Mouse (Mus musculus) embryonic facial prominence, embryonic 12.5 days (tissue): ENCODE measurements at regions not wholly inside any gene's neighbourhood (a gene's known extent, or its start where the extent isn't known, plus 50 kb on each side); places are given as distances from the start of the nearest gene placed in this dataset.

Source experiments
- ATAC-seq: fragments of 200-750 bp; cut with Nextera tagmentation; 2 replicates; pipeline ENCODE4 v1.8.0; 2017; ENCODE audit not compliant: insufficient number of reproducible peaks, insufficient read depth, low FRiP score, low TSS enrichment
- H3K27ac ChIP-seq: fragments of 300-500 bp; sonication (generic); 2 replicates; pipeline ENCODE4 v1.5.1; 2016; ENCODE audit warnings: mild to moderate bottlenecking
- H3K27me3 ChIP-seq: fragments of 300-500 bp; sonication (generic); 2 replicates; pipeline ENCODE4 v1.6.1; 2016; ENCODE audit warnings: mild to moderate bottlenecking, moderate library complexity
- H3K36me3 ChIP-seq: fragments of 300-500 bp; sonication (generic); 2 replicates; pipeline ENCODE4 v1.6.1; 2016; ENCODE audit warnings: mild to moderate bottlenecking
- H3K4me1 ChIP-seq: fragments of 300-500 bp; sonication (generic); 2 replicates; pipeline ENCODE4 v1.6.1; 2016
- H3K4me2 ChIP-seq: fragments of 300-500 bp; sonication (generic); replicated peaks from 2 replicates; pipeline ENCODE4 v1.6.1; 2016; ENCODE audit warnings: mild to moderate bottlenecking, moderate library complexity
- H3K4me3 ChIP-seq: fragments of 300-500 bp; sonication (generic); 2 replicates; pipeline ENCODE4 v1.5.1; 2016; ENCODE audit warnings: mild to moderate bottlenecking
- H3K9ac ChIP-seq: fragments of 300-500 bp; sonication (generic); 2 replicates; pipeline ENCODE4 v1.6.1; 2016; ENCODE audit warnings: mild to moderate bottlenecking, moderate library complexity
- H3K9me3 ChIP-seq: fragments of 300-500 bp; sonication (generic); 2 replicates; pipeline ENCODE4 v1.6.1; 2016; ENCODE audit warnings: mild to moderate bottlenecking, moderate library complexity
- WGBS: fragments of 180-500 bp; shearing (Covaris S2); methylation state at CpG from one replicate; pipeline ENCODE4 v1.1.7; 2016; 5-methylcytosine and 5-hydroxymethylcytosine counted together

DNA sequence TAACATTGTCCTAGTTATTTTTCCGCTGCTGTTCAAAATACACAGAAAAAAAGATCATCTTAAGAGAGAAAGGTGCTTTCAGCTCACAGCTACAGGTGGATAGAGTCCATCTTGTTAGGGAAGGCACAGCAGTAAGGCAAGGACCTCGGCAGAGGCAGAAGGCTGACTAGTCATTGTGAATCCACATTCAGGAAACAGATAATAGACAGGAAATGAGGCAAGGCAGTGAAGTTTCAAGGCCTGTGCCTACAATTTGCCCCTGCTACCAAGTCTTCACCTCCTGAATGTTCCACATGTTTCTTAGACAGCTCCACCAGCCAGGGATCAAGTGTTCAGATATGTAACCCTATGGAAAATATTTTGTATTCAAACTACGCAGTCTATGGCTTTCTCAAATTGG lies 122.0 kb upstream of the Spaca1 start:
- WGBS: 59% methylated on average over 3 of the region's 3 CpGs
- Histone ChIP-seq H3K9ac (no peak overlapping the region), H3K36me3 (no peaks in the 10 kb centered on the region), H3K4me3 (no peak overlapping the region), H3K27me3 (no peaks in the 10 kb centered on the region), H3K27ac (no peak overlapping the region), H3K9me3 (no peaks in the 10 kb centered on the region), H3K4me1 (no peaks in the 10 kb centered on the region), H3K4me2 (no peak overlapping the region)
- no peak for ATAC-seq

DNA sequence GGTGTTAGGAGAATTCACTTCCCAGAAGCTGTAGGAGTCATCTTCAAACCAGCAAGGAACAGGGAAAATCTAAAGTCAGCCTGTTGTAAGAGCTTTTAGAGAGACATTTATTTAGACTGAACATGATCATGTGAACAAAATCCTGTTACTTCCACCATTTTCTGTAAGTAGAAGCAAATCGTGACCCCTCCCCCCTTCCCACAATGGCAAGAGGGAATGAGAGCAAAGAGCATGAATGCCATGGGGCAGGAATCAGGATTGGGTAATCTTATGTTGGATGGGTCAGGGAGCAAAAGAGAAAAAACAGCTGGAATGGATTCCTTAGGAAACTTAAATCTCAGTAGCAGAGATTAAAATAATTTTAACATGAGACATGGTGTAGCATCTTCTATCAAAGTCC lies 127.4 kb upstream of the Spaca1 start:
- Histone ChIP-seq H3K9me3 (no peaks in the 10 kb centered on the region), H3K9ac (no peak overlapping the region), H3K27me3 (no peaks in the 10 kb centered on the region), H3K36me3 (no peaks in the 10 kb centered on the region), H3K4me1 (no peaks in the 10 kb centered on the region), H3K4me3 (no peak overlapping the region), H3K4me2 (no peak overlapping the region), H3K27ac (no peak overlapping the region)
- ATAC-seq: no peak
- WGBS: 71% methylated on average over 1 of the region's 1 CpGs

DNA sequence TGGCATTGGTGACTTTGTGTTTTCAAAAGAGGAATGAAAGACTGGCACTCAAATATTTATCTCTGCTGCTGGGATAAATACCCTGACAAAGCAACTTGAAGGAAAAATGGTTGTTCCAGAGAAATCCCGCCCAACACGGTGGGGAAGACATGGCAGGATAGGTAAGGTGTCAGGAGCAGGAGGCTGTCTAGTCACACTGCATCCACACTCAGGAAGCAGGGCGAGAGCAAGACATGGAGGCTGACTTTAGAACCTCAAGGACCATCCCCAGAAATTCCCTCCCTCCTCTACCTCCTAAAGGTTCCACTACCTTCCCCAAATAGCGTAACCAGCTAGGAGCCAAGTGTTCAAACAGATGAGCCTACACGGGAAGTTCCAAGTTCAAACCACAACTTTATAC lies 136.5 kb upstream of the Spaca1 start:
- Histone ChIP-seq H3K27ac (no peak overlapping the region), H3K9me3 (no peaks in the 10 kb centered on the region), H3K4me2 (no peak overlapping the region), H3K9ac (no peak overlapping the region), H3K4me3 (no peak overlapping the region), H3K4me1 (no peaks in the 10 kb centered on the region), H3K27me3 (no peaks in the 10 kb centered on the region), H3K36me3 (no peaks in the 10 kb centered on the region)
- 88% methylated on average over 5 of the region's 5 CpGs for WGBS
- no peak for ATAC-seq

DNA sequence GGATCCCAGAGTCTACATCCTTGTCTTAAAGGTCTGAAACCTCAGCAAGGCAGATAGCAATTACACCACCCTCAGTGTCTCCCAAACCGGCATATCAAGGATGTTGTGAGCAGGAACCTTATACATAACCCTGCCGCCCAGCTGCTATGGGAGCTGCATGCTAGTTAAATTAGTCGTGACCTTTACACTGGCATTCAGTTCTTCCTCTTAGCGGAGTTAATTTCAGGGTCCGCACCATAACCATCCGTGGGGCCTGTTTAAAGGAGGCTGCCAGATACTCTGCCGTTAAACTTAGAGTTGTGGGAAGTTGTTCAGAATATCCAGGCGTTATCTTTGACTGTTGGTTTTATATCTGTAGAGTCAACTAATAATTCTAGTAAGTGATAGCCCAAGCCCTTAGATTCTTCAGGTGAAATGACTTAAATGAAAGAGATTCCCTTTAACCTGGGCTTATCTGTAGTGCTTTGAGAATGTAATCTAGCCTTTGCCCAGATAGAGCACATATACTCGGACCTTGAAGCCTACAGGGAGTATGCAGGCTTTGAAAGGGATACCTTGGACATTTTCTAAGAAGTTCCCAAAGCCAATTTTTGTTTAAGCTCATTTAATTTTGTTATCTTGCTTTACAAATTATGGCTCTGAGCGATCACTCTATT lies 153.3 kb upstream of the Spaca1 start:
- H3K4me2 ChIP-seq: no peak overlapping the region
- no peak overlapping the region for H3K9ac ChIP-seq
- H3K36me3 ChIP-seq: no peaks in the 10 kb centered on the region
- no peaks in the 10 kb centered on the region for H3K27me3 ChIP-seq
- WGBS: 72% methylated on average over 10 of the region's 10 CpGs
- H3K4me1 ChIP-seq: no peaks in the 10 kb centered on the region
- no peak overlapping the region for H3K27ac ChIP-seq
- H3K9me3 ChIP-seq: no peaks in the 10 kb centered on the region
- no peak overlapping the region for H3K4me3 ChIP-seq
- ATAC-seq: no peak

DNA sequence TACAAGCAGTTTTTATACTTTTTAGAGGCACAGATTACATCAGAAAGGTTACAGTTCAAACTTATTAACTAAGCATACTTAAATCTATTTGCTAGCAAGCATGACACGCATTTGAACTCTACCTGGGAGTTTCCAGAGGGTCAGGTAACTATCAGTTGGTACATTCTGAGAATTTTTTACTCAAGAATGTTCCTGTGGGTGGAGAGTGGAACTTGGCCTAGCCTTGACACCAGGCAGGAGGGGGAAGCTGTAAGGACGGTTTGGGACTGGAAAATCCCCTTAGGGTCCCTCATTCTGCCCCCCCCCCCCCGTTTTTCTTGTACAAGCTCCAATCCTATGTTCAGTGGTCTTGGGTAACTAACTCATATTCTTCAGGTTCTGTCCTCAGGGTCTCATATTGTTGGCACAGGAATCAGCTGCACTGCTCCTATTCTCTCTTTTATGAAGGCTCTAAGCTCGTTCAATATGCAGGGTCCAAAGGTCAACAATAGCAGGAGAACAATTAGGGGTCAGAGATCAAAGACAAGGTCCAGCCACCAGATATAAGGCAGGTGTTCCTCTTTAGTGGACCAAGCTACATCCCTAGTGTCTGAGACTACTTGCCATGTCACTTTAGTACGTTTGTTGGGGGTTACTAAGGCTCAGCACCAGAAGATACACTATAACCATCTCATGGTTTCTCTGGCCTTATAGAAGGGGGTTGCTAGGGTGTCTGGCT lies 159.3 kb upstream of the Spaca1 start:
- Histone ChIP-seq H3K9me3 (no peaks in the 10 kb centered on the region), H3K9ac (no peak overlapping the region), H3K27me3 (no peaks in the 10 kb centered on the region), H3K27ac (no peak overlapping the region), H3K4me3 (no peak overlapping the region), H3K4me1 (no peaks in the 10 kb centered on the region), H3K36me3 (no peaks in the 10 kb centered on the region), H3K4me2 (no peak overlapping the region)
- ATAC-seq: no peak
- WGBS: 52% methylated on average over 5 of the region's 5 CpGs

DNA sequence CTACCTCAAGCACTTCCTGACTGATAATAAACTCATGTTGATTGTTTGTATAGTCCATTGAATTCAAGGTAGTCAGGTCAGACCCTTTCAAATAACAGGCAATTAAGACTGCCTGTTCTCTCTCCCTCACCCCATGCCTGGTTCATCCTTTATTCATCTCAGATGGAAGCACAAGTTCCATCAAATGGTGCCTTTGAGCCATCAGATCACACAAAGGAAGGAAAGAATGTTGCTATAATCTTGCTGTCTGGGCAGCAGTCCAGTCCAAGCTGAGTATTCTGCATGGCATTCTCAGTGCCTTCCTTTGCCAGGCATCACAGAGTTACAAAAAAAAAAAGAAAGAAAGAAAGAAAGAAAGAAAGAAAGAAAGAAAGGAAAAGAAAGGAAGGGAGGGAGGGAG lies 163.7 kb upstream of the Spaca1 start:
- Histone ChIP-seq H3K27ac (no peak overlapping the region), H3K9ac (no peak overlapping the region), H3K4me1 (no peaks in the 10 kb centered on the region), H3K4me2 (no peak overlapping the region), H3K27me3 (no peaks in the 10 kb centered on the region), H3K4me3 (no peak overlapping the region), H3K9me3 (no peaks in the 10 kb centered on the region), H3K36me3 (no peaks in the 10 kb centered on the region)
- ATAC-seq: no peak

DNA sequence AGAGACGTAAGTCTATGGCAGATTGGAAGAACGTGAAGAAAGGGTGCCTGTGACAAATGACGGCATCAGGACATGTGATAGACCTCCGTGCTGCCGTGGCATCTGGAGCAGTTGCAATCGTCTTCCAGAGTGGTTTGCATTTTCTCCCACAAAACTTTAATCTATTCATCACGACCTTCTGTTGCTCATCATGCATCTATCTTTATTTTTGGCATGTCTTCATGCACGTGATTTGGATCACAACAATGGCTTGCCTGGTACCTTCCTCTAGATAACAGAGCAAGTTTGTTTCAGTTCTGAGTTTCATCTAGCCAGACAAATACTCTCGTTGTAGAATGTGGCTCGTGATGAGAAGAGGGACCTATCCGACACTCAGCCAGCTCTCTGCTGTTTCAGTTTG lies 164.4 kb upstream of the Spaca1 start:
- no peaks in the 10 kb centered on the region for H3K27me3 ChIP-seq
- H3K4me3 ChIP-seq: no peak overlapping the region
- no peak overlapping the region for H3K9ac ChIP-seq
- no peak overlapping the region for H3K27ac ChIP-seq
- no peak overlapping the region for H3K4me2 ChIP-seq
- H3K9me3 ChIP-seq: no peaks in the 10 kb centered on the region
- 71% methylated on average over 11 of the region's 11 CpGs for WGBS
- no peaks in the 10 kb centered on the region for H3K36me3 ChIP-seq
- H3K4me1 ChIP-seq: no peaks in the 10 kb centered on the region
- ATAC-seq: no peak

DNA sequence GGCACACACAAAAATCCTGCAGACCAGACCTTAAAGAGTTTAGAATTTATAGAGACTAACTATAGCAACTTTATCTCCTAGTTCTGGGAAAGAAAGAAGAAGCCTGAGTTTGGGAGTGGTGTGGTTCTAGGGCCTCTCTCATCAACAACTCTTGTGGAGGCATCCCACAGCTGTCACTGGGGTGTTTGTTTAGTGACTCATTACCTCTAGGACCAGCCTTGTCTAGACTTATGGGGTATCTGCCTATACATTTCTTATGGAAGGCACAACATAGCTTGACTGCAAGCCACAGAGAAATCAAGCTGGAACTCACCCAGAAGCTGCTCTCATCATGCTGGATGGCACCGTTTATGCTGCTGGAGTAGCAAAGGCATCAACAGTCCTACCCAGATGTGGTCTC lies 171.9 kb upstream of the Spaca1 start:
- 86% methylated on average over 1 of the region's 1 CpGs for WGBS
- no peaks in the 10 kb centered on the region for H3K4me1 ChIP-seq
- H3K27me3 ChIP-seq: no peaks in the 10 kb centered on the region
- no peaks in the 10 kb centered on the region for H3K9me3 ChIP-seq
- H3K4me3 ChIP-seq: no peak overlapping the region
- no peak for ATAC-seq
- no peak overlapping the region for H3K9ac ChIP-seq
- no peaks in the 10 kb centered on the region for H3K36me3 ChIP-seq
- H3K27ac ChIP-seq: no peak overlapping the region
- H3K4me2 ChIP-seq: no peak overlapping the region

DNA sequence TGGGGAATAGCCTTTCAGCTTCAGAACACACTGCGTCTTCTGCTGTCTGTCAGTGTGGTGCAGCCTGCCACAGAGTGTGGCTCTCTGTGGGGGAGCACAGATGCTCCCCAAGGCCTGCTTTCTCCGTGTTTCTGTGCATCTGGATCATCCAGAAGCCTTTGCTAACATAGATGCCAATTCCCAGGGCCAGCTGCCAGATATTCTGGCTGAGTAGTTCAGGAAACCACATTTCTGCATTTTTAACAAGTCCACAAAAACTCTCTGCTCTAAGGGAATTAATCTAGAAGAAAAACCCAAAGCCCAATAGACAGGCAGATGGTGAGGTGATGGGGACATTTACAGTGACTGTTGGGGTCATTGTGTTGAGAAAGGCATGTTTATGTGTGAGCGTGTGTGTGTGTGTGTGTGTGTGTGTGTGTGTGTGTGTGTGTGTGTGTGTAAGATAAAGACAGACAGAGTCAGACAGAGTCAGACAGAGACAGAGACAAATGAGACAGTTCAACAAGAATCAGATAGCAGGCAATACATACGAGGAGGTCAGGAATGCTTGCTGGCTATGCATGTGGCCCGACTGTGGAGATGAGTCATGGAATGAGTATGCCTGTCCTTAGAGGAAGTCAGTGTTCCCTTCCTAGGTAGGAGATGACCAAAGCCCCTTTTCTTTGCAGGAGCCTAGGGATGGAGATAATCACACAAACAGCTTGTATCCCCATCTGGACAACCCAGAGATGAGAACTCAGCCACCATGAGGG lies 176.3 kb upstream of the Spaca1 start:
- WGBS: 56% methylated on average over 5 of the region's 5 CpGs
- H3K4me2 ChIP-seq: no peak overlapping the region
- H3K36me3 ChIP-seq: no peaks in the 10 kb centered on the region
- H3K9me3 ChIP-seq: no peaks in the 10 kb centered on the region
- no peak overlapping the region for H3K9ac ChIP-seq
- H3K4me3 ChIP-seq: no peak overlapping the region
- H3K27me3 ChIP-seq: no peaks in the 10 kb centered on the region
- H3K4me1 ChIP-seq: no peaks in the 10 kb centered on the region
- H3K27ac ChIP-seq: no peak overlapping the region
- no peak for ATAC-seq

DNA sequence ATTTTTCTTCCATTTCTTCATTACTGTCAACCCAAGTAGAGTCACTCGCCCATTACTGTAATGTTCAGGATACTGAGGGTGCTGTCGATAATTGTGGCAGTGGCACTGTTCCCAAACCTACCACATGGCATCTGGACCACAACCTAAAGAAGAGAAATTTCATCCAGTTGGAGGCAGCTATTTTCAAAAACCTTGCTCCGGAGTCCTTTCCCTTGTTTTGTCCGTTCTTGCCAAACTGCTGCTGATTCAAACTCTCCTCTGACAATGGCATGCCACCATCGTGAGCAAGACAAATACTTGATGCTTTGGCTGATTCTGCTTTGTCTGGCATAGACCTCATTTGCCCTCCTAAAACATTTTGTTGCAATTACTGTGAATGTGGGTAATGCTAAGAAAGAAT lies 176.9 kb upstream of the Spaca1 start:
- Histone ChIP-seq H3K4me3 (no peak overlapping the region), H3K9ac (no peak overlapping the region), H3K36me3 (no peaks in the 10 kb centered on the region), H3K27ac (no peak overlapping the region), H3K4me1 (no peaks in the 10 kb centered on the region), H3K27me3 (no peaks in the 10 kb centered on the region), H3K4me2 (no peak overlapping the region), H3K9me3 (no peaks in the 10 kb centered on the region)
- WGBS: 88% methylated on average over 5 of the region's 5 CpGs
- ATAC-seq: no peak

DNA sequence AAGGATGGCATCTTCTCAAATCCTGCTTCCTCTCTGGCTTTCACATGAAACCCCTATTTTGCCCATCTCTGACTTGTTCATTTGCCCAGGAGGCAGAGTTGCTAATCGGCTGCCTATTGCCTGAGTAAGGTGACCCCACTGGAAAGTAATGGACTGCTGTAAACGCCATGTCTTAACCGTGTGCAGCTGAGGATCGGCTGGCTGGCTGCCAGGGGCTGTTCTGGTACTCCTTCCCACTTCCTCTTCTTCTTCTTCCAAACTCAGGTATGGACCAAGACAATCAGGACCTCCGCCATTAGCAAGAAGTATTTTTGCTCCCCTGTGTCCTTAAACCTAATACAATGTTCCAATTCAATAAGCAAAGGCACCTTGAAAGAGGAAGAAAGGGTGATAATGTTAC lies 177.6 kb upstream of the Spaca1 start:
- Histone ChIP-seq H3K4me1 (no peaks in the 10 kb centered on the region), H3K4me2 (no peak overlapping the region), H3K4me3 (no peak overlapping the region), H3K27me3 (no peaks in the 10 kb centered on the region), H3K9me3 (no peaks in the 10 kb centered on the region), H3K9ac (no peak overlapping the region), H3K27ac (no peak overlapping the region), H3K36me3 (no peaks in the 10 kb centered on the region)
- WGBS: 59% methylated on average over 5 of the region's 5 CpGs
- ATAC-seq: no peak

DNA sequence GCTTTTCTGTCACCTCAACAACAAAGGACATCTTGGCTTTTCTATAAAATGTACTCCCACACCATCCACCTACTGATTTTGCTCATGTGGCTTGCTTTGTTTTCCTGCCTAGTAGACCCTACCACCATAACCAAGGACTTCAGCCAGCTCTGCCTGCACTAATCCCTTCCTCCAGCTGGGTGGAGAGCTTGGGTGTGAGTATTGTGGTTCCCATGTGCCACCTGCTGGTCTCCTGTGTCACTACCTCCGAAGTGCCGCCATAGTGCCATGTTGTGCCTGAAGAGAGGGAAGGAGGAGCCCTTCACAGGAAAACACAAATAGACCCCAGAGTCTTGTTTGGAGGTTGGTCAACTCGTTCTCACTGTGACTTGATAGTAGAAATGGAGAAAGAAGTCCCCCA lies 181.3 kb upstream of the Spaca1 start:
- no peaks in the 10 kb centered on the region for H3K36me3 ChIP-seq
- H3K4me1 ChIP-seq: no peaks in the 10 kb centered on the region
- H3K27me3 ChIP-seq: no peaks in the 10 kb centered on the region
- WGBS: 3% methylated on average over 3 of the region's 3 CpGs
- H3K4me3 ChIP-seq: no peak overlapping the region
- no peak overlapping the region for H3K27ac ChIP-seq
- ATAC-seq: no peak
- H3K4me2 ChIP-seq: no peak overlapping the region
- H3K9me3 ChIP-seq: no peaks in the 10 kb centered on the region
- H3K9ac ChIP-seq: no peak overlapping the region
